Mouse (Mus musculus) kidney, adult 2 months (tissue): ENCODE measurements around the gene Kctd21.

Experiments used
- CTCF ChIP-seq: fragments of 200-500 bp; conservative IDR thresholded peaks from 2 replicates; pipeline ENCODE4 v1.5.1; 2011; ENCODE audit warnings: low read depth, mild to moderate bottlenecking, control low read depth, low read length, moderate library complexity, mixed read lengths; ENCODE audit not compliant: insufficient read depth, insufficient read length
- POLR2A ChIP-seq: fragments of 200-500 bp; IDR thresholded peaks from one replicate; pipeline ENCODE4 v1.6.1; 2011; ENCODE audit warnings: low read depth, low read length, control low read depth

- TF ChIP-seq CTCF (no peak), POLR2A (no peak)
Observed at GRCm38 (mm10) chr7:97340907-97341849, 9.1 kb downstream of the Kctd21 start.
